Mouse (Mus musculus): ENCODE measurements at regions not wholly inside any gene's neighbourhood (a gene's known extent, or its start where the extent isn't known, plus 50 kb on each side); places are given as distances from the start of the nearest gene placed in this dataset.

DNA sequence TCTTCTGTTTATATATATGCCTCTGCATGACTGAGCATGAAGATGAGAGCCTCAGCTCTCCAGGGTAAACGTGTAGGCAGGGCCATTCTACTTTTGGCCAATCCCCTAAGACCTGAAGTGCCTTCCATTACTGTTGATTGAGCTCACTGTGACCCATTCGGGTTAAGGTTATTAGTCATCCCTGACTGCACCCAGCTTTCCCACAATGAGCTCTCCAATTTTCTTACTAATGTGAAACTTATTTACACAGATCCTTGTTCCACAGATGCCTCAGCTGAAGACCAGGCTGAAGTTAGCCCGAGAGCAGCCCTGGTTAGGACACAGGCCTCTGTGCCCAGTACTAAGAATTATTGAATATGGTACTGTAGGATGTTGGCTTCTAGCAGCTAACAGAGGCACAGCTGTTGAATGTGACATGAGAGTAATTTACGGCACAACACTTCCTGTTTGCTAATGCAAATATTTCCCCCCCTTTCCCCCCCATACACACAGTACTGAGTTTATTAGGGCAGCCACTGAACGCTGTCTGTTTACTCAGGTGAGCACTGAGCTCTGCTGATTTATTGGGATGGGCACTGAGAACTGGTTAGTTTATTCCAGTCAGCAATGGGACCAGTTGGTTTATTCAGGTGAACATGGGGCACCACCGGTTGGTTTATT is 141.2 kb upstream of the Dcn start:
- TF ChIP-seq CTCF (IDR thresholded peaks at IDR 0.05), result no peak
- no peak for TF ChIP-seq EP300 (IDR thresholded peaks at IDR 0.05)
